Mouse (Mus musculus) lung, postnatal 10 days (tissue): ENCODE results near the gene Grid2.
A peak's percentile ranks its signal among the peaks of the same experiment; 100 is the strongest.

Experiments used
- DNase-seq: peaks from one replicate; pipeline ENCODE4 v3.0.0; 2021

Grid2 gene

DNA sequence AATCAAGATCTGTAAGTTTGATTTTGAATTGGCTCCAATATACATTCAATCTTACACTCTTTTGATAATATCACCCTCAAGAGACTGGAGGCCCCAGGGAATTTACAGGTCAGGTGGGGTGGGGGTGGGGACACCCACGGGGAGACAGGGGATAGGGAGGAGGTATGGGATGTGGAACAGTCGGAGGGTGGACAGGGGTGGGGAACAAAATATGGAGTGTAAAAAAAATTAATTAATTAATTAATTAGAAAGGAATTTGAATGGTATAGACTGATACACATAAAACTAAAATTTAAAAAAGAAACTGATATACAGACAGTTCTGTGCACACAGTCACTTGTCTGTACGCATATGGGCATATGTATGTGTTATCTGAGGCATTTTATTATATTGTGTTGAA lies 380.3 kb downstream of the Grid2 start:
- DNase-seq: no peak

GRCm38 (mm10) chr6:63659423-63659822 lies 403.7 kb downstream of the Grid2 start:
- no peak for DNase-seq

DNA sequence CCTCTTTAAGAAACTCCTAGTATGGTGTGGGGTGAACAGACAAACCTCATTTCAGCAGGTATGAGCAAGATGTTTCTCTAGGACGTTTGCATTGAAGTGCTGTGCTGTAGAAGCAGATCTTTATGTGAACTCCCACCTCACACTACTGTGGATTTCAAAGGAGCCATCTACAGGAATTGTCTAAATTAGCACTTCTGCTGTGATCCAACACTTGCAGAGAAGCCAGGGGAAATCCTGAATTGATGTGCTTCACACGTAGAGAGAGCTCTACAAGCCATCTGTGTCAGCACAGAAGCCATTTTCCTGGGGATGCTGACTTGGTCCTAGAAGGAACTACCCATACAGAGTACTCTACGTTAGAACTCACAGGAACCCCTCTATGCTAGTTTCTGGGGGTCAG lies 430.0 kb downstream of the Grid2 start:
- no peak for DNase-seq

DNA sequence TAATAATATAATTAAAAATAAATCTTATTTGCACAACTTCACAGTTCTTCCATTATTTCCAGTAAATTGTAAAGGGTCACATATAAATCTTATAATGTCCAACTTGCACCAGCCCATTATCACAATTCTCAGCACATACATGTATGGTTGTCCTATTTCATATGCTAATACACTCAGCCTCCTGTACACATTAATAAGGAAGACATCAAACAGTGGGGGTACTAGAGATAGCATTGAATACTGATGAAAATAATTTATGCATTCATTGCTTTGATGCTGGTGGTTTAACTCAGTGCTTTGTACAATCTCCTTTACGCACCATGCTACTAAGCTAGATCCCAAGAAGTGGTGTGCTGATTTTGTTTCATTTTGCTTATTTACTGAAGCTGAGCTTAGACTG lies 446.0 kb downstream of the Grid2 start:
- no peak for DNase-seq

DNA sequence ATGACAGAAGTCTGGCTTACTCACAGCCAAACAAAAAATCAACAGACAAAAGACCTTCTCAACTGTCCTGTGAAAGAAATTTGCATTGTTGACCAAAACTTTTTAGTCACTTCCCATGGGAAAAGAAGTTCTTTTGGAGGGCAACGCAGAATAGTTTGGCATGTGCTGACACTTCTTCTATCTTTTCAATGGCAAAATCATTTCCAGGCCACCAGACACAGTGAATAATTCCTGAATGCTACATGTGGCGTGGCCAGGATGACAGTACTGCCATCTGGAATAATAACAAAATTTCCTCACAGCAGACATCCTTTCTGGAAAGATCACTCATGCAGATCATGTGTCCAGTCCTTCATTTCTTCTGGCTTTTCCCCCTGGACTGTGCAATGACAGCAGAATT lies 478.1 kb downstream of the Grid2 start:
- DNase-seq: no peak

DNA sequence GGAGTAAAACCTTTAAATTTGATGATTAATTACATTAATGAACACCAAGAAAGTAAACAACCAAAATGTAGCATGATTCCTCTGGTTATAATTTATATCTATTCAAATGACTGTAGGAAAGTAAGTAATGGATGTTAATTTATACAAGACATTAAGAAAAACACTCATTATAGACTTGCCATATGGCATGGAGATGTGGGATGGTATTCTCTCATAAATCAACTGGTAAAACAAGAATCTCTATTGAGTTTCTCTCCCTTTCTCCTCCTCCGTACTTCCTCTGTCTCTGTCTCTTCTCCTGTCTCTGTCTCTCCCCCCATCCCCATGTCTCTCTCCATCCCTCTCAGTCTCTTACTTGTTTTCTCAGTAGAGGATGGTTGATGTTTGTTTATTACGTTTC lies 506.9 kb downstream of the Grid2 start:
- no peak for DNase-seq

DNA sequence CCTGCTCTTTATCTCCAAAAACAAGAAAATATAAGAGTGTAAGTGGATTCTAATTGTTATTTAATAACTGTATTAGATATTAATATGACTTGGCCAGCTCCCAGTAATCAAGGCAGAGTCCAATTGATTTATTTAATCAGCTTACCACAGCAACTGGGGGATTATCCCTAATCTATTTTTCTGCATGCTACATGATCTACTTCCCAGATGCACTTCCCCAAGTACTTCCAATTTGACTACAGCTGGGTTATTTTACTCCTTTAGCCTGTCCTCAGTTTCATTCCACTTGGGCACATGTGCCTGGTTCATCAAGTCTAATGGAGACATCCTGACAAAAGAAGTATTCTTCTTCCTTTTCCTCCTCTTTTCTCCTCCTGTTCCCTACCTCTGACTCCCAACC lies 539.0 kb downstream of the Grid2 start:
- no peak for DNase-seq

DNA sequence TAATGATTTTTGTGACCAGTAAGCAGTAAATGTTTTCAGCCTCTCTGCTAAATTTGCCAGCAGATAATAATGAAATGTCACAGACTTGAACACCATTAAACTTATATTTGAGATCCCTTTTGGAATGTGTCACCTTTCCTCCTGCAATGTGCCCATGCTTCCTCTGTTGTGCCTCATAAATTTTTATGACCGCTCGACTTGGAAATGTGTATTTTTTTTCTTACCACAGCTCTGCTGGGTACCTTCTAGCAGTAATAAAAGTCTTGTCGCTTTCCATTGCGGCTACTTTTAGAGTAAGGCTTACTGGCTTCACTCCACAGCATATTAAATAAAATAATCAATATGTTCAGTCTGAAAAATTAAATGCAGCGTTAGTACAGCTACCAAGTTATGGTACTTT lies 564.6 kb downstream of the Grid2 start:
- DNase-seq: no peak

DNA sequence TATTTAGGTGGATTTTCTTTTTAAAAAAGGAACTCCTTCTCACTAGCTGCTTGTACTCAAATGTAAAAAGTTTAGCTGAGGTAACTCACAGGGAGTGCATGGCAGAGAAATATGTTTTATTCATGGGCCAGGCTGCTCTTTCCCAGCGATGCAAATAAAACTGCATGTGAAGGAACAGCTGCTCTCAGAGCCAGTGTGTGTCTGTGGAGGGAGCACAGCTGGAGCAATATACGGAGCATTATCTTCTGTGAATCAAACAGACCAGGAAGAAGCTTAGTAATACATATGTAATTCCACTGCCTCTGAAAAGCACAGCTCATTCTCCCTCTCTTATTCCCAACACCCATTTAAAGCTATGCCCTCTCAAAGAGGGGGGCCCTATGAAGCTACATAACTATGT lies 607.0 kb downstream of the Grid2 start:
- DNase-seq: no peak

GRCm38 (mm10) chr6:63877088-63877764 lies 621.5 kb downstream of the Grid2 start:
- no peak for DNase-seq

- DNase-seq: no peak
Measured at GRCm38 (mm10) chr6:63877765-63878345, 622.2 kb downstream of the Grid2 start.

DNA sequence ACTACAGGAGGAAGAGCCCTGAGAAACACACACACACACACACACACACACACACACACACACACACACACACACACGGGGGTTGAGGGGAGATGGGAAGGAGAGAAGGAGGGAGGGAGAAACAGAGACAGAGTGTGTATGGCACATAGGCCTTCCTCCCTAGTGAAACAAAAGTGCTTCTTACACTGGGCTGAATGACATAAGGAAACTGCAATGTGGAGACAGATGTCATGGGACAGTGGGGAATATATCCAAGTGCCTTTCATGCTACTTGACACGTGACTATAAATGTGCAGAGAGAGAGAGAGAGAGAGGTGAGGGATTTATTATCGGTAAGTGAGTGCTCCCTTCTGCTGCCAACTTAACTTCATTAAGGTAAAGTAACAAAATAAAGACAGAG lies 639.0 kb downstream of the Grid2 start:
- no peak for DNase-seq

GRCm38 (mm10) chr6:63898171-63898570 lies 642.5 kb downstream of the Grid2 start:
- no peak for DNase-seq

DNA sequence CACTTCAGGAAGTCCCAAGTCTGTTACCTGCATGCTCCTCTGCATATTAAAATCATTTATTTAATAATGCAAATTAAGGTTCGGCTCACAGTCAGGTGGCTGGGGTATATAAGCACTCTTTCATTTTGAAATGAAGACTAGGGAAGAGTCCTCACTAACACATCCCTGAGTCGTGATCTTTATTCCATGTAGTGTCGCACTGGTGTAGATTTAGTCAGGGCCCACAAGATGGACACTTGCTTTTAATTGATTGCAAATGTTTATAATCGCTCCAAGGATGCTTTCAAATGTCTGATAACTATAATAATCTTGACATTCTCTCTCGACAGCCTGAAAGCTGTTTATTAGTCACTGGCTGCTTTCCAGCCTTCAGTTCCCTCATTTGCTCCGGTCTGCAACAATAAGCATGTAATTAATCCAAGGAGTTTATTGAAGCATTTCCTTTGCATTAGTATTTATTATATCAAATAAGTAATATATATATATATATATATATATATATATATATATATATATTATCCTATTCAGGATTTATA lies 661.4 kb downstream of the Grid2 start:
- no peak for DNase-seq

DNA sequence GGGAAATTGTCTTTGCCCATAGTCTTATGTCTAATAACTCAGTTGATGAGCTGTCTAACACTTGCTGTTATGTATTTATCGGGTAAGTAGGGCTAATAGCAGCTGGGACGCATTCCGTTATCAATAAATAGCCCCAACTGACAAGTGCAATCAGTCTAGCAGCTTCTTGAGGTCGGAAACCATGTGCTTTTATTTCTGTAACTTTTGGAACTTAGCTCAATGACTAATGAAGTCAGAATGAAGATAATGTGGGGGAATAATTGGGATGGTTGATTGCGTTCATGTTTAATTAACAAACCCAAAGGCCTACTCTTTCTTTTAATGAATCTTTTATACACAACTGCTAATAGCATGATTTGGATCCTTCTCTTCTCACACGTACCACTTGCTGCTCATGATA lies 666.3 kb downstream of the Grid2 start:
- DNase-seq: no peak

- no peak for DNase-seq
Measured at GRCm38 (mm10) chr6:63931201-63931600, 675.5 kb downstream of the Grid2 start.

DNA sequence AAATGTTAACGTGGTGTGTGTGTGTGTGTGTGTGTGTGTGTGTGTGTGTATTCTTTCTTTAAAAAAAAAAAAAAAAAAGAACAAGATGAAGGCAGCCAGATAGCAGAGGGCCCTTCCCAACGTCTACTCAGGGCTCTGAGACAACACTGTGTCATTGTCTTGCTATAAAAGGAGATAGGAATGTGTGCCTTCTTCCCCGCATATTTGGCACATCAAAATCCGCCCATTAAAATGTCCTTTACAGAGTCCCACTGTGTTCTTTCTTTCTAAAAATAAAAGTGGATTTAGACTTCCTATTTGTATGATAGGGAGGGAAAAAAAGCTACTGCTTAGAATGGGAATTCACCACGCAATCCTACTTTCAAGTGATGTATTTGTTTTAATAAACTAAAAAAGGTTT lies 691.0 kb downstream of the Grid2 start:
- DNase-seq: no peak

DNA sequence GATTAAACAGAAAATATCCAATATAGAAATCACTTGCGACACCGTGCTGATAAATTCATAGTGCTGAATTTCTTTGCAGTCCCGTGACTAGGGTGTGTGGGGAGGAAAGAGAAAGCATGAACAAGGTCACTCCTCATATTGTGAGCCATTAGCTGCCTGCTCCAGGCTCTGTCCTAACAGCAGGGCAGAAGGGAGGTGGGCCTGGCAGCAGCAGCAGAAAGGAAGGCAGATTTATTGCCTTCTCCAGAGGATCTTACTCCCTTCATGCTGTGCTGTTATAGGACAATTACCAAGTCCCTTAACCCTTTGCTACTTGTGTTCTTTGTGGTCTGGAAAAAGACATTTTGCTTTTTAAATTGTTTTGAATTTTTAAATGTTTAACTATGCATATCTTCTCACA lies 708.1 kb downstream of the Grid2 start:
- no peak for DNase-seq

DNA sequence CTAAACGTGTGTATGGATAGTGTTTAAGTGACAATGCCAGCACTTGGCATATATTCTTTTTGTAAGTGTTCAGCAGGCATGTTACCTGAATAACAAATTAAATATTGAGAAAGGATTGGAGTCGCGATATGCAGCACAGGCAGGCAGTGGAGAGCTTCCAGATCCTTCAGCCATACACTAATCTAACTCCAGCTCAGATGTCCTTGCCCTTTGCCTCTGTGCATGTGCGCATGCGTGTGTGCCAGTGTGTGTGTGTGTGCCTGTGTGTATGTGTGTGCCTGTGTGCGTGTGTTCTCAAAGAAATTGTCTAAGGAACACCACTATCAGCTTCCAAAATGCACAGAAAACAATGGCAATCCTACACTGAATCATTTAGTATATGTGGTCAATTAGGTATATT lies 708.6 kb downstream of the Grid2 start:
- DNase-seq: no peak

GRCm38 (mm10) chr6:63964735-63965134 lies 709.1 kb downstream of the Grid2 start:
- peak; percentile 5 for DNase-seq

DNA sequence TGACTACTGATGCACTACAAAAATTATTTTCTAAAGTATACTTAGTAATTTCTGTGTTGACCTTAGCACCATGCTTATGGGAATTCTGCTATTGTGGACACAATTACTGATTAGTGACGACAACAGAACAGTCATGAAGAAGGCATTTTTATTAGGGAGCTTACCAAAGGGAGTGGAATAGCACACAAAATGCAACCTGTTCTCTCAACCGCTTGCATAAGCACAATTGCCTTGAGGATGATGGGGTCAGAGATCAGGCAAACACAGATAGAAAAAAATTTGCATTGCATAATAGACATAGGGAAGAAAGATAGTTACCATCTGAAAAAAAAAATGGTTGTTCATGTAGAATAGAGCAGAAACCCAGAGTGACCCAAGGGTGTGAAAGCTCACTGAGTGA lies 790.4 kb downstream of the Grid2 start:
- DNase-seq: no peak

GRCm38 (mm10) chr6:64046732-64047131 lies 791.1 kb downstream of the Grid2 start:
- no peak for DNase-seq

DNA sequence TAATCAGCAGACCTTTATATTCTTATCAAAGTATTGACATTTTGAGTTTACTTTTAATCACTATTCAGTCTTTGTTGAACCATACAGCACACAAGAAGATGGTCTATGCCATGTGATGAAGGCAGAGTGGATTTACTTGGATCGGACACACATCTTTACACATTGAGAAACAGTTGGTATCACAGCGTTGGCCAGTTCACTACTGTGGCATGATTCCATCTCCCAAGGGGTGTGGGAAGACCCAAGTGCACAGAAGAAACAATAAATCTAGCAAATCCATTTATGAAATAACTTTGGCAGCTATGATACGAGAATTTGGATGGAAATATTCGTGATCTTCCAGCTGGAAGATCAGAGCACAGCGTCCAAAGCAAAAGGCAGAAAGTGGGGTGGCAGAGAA lies 792.3 kb downstream of the Grid2 start:
- DNase-seq: no peak

DNA sequence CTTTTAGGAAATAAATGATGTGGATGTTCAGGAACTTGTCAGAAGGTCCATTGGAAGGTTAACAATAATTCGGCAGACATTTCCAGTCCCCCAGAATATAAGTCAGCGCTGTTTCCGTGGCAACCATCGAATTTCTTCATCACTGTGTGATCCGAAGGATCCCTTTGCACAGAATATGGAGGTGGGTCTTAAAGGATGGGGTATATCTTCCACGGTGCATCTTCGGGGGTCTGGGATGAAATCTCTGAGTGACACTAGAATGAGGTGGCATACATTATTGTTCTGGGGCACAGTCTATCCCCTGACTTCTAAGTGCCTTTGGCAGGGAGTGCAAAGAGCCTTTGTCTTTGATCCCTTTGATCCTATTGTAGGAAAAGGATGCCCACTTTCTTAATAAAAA lies 808.2 kb downstream of the Grid2 start:
- DNase-seq: no peak

GRCm38 (mm10) chr6:64064704-64065103 lies 809.0 kb downstream of the Grid2 start:
- no peak for DNase-seq
